Mouse (Mus musculus): Measurements from ENCODE around the gene Rab11fip4.
"Not testable (repeated sequence)": the region's sequence is repeated elsewhere in the genome, so short reads cannot be mapped to it uniquely, and the experiment has no call there.

The Rab11fip4 gene

DNA sequence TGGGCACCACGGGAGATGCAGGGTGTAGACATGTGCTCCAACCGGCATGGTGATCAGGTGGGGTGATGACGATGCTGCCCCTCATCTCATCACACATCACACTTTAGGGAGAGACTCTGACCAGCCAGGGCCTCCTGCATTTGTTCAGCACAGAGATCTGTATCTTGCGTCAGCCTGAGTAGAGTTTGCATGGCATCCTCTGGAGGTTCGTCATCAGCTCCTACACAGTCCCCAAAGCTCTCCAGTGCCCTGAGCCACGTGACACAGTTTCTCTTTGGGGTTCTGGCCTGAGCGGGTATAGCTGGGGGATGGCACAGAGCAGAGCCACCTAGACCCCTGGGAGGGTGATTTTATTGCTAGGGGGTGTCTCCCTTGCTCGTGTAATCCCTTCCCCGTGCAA is 86.4 kb downstream of the Rab11fip4 start:
- DNase-seq (ENCODE audit: low spot score in 2 of 2) = no peak

DNA sequence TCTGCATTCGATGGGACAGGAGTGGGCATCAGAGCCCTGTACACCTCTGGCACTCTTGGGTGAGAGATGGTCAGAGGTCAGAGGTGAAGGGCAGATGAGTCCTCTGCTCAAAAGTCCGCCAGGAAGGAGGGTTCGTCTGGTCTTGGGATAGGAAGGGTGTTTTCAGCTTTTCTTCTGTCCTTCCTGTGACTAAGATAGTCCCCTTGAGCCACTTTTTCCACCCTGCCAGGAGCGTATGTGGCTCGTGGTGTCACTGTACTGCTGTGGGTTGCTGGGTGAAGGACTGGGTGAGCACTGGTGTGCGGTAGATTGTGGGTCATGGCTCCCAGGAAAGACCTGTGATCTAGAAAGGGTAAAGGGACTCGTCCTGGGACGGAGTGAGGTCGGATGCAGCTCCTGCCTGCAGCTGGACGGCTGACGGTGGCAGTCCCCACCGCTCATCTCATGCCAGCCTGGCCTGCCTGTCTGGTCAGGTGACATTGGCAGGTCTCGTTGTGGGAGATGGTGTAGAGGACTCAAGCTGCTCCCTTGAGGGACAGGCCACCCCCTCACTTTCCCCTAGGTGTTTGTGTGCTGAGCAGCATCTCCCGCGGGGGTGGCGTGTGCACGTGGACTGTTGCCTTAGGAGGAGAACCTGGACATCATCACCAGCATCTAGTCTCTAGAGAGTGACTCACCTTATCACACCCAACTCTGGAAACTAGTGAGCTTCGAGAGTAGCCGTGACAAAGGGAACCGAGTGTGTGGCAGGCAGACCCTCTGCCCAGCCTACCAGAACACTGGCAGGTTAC is 87.5 kb downstream of the Rab11fip4 start:
- no peak for DNase-seq (ENCODE audit: low spot score in 2 of 2)

DNA sequence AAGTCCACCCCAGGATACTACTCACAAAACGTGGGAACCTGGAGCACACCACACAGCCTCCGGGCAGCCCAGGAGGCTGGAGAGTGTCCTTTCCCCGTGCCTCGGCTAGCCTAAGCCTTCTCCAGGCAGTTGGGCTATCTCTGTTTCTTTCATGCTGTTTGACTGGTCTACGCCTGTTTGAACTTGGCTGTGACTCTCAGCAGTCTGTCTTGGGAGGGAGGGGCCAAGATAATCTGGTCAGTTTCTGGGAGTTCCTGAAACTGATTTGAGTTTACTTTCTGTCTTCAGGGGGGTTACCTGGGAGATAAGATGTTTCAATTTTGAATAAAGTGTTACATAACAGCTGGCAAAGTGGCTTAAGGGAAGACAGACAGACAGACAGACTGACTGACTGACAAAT is 88.9 kb downstream of the Rab11fip4 start:
- DNase-seq (ENCODE audit: low spot score in 2 of 2) = no peak

DNA sequence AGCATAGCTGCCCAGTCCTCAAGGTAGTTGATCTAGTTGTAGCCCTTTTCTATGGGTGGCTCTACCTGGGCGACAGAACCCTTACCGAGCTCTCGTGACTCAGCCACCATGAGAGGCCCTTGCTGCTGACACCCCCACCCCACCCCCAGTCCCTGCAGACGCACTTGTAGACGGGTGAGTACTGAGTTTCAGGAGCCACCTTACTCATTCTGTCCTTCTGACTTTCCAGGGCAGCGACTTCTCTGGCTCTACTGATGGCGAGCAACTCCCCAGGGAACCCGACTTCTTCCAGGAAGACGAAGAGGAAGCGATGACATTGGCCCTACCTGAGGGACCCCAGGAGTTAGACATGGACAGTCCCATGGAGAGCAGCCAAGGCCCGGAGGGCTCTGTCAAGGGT is 89.5 kb downstream of the Rab11fip4 start:
- DNase-seq (ENCODE audit: low spot score in 2 of 2) = no peak

DNA sequence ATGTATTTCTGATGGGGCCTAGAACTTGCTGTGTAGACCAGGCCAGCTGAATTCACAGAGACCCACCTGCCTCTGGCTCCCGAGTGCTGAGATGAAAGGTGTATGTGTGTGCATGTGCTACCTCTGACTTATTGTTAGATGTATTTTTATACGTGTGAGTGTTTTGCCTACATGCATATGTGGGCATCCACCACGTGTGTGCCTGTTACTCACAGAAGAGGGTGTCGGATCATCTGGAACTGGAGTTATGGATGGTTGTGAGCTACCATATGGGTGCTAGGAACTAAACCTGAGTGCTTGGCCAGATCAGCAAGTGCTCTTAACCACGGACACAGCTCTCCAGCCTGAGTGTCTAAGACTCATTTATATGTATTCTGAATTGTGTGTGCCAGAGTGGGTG is 90.2 kb downstream of the Rab11fip4 start:
- DNase-seq (ENCODE audit: low spot score in 2 of 2) = no peak

DNA sequence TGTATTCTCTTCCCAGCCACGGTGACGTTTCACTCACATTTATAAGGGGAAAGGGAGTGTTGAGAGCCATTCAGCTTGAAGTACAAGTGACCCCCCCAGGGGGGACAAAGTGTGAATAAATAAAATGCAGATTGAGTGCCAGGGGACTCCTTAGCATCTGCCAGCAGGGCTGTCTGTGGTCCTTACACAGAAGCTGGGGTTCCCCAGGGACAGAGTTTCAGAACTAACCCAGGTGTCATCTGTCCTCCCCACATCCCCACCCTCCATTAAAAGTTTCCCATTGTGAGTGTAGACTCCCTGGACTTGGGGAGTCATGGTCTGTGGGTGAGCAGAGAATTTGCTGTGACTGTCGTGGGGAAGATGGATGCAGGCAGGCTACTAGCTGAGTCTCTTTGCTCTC is 90.8 kb downstream of the Rab11fip4 start:
- DNase-seq (ENCODE audit: low spot score in 2 of 2) = no peak

DNA sequence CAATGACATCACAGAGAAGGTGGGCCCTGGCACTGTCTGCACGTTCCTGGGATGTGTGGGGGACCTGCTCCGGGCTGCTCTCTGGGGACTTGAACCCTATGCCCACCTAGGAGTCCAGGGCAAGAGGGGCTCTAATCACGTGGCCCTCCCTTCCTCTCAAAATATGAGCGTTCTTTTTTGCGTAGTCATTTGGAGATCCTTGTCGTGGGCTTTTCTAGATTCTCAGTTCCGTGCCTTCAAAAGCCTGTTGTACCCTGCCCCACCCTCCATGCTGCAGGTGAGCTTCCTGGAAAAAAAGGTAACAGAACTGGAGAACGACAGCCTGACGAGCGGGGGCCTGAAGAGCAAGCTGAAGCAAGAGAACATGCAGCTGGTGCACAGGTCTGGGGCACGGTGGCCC is 94.1 kb downstream of the Rab11fip4 start:
- no peak for DNase-seq (ENCODE audit: low spot score in 2 of 2)

DNA sequence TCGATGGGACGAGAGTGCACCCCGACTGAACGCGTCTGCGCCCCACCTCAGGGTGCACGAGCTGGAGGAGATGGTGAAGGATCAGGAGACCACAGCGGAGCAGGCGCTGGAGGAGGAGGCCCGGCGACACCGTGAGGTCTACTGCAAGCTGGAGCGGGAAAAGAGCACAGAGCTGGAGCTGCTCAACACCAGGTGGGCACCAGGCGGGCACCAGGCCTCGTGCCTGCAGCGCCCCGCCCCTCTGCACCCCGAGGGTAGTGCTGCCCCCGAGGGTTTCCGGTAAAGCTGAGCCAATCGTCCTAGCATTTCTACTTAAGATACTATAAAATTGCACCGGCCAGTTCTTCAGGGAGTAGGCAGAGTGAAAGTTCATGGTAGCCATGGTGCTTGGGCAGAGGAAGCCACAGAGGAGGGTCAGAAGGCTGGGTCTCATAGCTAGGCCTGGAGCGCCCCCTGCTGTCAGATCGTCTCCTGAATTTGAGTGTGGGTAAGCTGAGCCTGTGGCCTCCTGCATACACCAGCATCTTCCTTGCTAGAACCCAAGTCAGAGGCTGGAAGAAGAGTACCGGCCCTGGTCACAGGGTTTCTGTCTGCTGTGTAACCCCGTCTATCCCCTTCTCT is 95.6 kb downstream of the Rab11fip4 start:
- DNase-seq (ENCODE audit: low spot score in 2 of 2) = peak; percentile 70 to 74

DNA sequence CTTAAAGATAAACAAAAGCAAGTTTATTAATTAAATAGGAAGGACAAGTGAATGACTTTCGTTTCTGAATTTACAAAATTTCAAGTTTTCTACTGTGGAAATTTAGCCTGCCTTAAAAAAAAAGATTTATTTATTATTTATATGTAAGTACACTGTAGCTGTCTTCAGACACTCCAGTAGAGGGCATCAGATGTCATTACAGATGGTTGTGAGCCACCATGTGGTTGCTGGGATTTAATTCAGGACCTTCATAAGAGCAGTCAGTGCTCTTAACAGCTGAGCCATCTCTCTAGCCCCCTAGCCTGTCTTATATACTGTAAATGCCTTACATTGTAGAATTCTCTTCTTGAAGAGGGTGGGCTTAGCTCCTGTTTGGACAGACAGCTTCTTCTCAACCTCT is 98.9 kb downstream of the Rab11fip4 start:
- no peak for DNase-seq (ENCODE audit: low spot score in 2 of 2)

DNA sequence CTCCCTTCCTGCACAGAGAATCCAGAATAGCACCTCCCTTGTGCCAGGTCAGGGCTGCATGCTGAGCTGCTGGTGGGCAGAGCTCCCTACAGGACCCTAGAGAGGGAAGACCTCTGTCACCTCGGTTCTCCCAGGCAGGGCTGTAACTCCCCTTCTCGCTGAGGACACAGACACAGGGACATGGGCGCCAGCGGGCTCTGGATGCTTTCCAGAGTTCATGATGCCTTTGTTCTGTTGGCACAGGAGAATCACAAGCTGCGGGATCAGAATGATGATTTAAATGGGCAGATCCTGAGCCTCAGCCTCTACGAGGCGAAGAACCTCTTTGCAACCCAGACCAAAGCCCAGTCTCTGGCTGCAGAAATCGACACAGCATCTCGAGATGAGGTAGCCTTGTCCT is 100.5 kb downstream of the Rab11fip4 start:
- no peak for DNase-seq (ENCODE audit: low spot score in 2 of 2)

DNA sequence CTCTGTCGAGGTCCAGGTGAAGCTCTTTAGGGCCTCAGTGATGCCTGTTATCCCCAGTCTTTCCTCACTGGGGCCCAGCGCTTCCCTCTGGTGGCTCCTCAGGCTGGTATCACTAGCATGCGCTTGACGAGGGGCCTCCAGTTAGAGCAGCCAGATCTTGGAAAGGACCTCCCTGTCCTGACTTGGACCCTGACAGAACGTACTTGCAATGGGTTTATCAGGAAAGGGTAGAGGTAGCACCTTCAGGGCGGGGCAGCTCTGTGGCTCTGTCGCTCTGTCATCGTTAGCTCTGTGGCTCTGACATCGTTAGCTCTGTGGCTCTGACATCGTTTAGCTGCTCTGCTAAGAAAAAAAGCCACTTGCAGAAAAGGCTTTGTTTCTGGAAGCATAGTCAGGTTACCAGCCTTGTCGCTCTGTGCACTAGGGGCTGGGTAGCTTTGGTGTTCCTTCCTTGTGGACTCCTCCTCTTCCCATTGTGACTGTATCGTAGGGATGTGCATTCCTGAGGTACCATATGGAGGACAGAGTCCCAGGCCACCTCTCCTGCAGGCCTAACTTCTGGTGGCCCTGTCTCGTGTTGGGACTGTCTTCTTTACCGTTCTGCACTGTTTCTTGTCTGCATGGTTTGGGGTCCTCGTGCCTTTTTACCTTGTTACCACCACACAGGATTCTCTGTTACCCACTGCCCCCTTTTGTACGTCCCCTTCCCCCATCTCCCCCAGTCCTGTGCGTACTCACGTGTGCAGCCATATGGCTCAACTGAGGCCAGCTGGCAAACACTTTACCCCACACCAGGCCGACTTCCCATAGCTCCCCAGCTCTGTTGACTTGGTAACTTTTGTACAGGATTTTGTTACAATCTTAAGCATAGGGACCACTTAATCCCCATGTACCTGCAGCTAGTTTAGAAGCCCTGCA is 105.6 kb downstream of the Rab11fip4 start:
- DNase-seq (ENCODE audit: low spot score in 2 of 2) = no peak

DNA sequence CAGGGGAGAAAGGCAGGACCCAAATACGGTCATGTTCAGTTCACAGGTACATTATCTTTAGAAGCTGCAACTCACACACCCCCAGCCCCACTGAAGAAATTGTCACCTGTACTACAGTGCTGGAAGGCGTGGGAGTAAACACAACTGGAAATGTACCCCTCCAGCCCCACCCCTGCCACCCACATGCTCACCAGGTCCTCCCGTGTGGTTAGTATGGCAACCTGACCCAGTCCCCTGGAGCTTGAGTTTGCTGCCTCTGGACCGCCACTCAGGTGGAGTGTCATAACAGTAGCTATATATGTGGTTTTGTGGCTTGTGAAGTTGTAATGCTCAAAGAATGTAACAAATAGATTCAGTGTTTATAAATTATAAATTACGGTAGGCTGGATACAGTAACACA is 107.1 kb downstream of the Rab11fip4 start:
- no peak for DNase-seq (ENCODE audit: low spot score in 2 of 2)

DNA sequence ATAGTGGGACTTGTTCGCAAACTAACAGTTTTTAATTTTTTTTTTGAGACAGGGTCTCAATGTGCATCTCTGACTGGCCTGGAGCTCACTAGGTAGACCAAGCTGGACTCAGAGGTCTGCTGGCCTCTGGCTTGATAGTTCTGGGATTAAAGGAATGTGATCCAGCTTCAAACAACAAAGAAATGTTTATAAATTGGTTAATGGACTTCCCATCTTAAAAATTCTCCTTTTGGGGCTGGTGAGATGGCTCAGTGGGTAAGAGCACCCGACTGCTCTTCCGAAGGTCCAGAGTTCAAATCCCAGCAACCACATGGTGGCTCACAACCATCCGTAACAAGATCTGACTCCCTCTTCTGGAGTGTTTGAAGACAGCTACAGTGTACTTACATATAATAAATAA is 107.5 kb downstream of the Rab11fip4 start:
- DNase-seq (ENCODE audit: low spot score in 2 of 2) = not testable (repeated sequence)

DNA sequence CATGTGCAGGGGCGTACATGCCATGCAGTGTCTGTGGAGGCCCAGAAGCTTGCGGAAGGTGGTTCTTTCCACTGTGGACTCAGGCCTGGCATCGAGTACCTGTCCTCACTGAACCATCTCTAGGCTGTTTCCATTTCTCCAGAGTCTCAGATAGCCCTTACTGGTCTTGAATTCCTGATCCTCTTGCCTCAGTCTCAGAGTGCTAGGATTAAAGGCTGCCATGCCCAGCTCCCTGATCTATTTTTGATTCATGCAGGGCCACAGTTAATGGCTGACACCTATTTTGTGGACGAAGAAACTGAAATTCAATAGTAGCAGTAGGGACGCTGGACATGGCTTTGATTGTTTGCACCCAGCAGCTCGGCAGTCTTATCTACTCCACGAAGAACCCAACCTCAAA is 110.5 kb downstream of the Rab11fip4 start:
- no peak for DNase-seq (ENCODE audit: low spot score in 2 of 2)

DNA sequence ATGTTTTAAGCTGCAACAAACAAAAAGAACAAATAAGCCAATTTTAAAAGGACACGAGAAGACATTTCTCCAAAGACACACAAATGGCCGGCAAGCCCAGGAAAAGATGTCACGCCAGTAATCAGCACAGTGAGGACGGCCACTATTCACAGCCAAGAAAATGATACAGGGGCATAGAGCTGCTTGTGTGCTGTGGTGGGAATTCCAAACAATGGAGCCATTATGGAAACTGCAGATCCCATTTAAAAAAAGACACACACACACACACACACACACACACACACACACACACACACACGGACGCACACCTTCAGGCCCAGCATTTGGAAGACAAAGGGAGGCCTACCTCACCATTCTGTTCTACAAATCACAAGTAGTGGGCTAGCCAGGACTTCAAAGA is 111.1 kb downstream of the Rab11fip4 start:
- DNase-seq (ENCODE audit: low spot score in 2 of 2) = no peak

DNA sequence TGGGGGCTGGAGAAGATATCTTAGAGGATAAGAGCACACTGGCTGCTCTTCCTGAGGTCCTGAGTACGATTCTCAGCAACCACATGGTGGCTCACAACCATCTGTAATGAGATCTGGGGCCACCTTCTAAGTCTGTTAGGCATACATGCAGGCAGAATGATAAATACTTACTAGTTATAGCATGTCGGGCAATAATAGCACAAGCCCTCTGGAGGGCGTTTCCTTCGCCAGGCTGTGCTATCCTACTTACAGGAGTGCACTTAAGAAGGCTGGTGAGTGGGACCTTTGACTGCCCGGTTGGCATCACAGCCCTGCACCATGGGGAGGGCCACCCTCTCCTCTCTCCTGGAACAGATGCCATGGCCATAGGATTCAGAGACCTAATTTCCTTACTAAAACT is 112.4 kb downstream of the Rab11fip4 start:
- peak; percentile 56 to 59 for DNase-seq (ENCODE audit: low spot score in 2 of 2)

DNA sequence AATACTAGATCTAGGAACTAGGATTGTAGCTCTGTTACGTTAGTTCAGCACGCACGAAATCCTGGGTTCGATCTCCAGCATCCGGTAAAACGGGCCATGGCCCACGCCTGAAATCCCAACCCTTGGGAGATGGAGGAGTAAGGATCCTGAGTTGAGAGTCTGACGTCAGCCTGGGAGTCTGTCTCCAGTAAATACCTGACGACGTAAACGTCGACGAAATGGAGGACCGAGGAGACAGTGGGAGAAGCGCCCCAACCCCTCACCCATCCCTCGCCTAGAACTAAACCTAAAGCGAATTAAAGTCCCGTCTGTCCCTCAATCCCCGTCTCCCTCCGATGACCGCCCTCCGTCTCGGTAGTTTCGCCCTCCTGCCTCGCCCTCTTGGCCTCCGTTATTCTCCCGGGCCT is 112.9 kb downstream of the Rab11fip4 start:
- DNase-seq (ENCODE audit: low spot score in 2 of 2) = no peak

DNA sequence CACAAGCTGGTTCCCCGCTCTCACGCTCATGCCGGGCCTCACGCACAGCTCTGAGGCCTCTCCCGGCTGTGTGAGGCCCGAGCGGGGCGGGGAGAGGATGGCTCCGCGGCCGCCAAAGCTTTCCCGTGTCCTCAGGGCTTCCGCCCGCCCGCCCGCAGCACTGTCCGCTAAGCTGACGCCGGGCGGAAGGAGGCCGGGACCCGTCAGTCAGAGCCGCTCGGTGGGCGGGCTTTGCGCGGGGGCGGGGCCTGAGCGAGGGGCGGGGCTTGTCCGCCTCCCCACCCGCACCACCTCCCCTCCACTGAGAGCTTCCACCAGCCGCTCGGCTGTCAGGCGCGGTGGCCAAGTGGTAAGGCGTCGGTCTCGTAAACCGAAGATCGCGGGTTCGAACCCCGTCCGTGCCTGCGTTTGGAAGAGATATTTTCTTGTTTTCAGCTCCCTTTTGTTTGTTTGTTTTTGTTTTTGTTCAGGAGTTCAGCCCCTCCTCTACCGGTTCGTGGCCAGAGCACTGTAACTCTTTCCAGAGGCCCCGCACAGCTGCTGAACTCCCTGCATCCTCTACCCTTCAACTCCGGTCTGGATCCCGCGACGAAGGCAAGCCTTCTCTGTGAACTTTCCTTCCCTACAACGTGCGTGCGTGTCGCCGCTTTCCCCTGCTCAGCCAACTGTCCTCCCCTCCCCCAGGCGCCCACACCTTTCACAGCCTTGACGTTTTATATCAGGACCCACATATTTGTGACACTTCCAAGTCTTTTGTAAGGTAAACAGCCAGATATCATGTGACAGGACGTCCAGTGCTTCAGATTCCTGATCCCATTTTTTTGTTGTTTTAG is 113.5 kb downstream of the Rab11fip4 start:
- peak; percentile 92 to 94 for DNase-seq (ENCODE audit: low spot score in 2 of 2)

DNA sequence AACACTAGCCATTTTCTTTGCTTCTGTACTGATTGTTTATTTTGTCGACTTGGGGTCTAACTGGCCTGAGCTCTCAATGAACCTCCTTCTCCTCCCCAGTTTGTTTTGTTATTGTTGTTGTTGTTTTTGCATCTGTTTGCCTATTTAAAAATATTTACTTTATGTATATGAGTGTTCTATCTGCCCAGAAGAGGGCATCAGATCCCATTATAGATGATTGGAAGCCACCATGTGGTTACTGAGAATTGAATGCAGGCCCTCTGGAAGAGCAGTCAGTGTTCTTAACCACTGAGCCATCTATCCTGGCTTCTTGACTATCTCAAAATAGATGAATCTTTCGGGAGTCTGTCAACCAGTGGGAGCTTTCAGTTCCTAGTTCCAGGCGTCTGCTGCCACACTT is 116.1 kb downstream of the Rab11fip4 start:
- DNase-seq (ENCODE audit: low spot score in 2 of 2) = no peak

DNA sequence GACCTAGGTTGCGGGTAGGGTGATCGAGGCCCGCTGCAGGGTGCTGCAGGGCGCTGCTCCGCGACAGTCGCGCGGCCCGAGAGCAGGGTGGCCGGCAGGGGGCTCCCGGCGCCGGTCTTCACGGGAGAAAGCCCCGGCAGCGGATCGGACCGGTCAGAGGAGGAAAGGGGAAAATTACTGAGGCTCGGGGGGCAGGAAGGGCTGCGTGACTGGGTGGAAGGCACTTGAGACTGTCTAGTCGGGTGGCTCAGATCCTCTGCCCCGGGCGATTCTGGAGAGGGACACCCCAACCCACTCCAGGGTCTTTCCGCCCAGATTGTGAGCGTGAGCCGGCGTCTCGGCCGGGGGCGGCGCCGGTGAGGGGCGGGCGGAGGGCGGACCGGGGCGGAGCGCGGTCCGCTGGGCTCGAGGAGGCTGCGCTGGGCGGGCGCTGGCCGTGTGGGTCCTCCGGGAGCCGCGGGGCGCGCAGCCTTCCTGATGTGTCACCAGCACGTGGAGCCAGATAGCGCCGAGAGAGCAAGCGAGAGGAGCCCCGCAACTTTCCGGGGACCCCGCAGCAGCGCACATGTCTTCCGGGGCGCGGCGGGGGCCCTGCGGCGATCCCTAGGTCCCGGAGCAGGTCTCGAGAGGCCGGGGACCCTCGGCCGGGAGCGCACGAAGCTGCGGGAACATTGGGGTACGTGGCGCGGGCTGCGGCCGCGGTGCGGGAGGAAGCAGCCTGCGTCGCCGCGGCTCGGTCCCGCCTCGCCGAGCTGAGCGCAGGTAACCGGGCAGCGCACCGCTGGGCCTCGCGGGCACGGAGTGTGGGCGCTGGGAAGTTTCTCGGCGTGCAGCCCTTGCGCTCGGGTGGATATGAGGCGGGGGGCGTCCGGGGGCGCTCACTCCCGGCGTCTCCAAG is 120.1 kb downstream of the Rab11fip4 start:
- peak; percentile 70 to 71 for DNase-seq (ENCODE audit: low spot score in 2 of 2)
